Mouse (Mus musculus) bone marrow macrophage, adult 2 months (primary cell): ENCODE data around the gene Tmem156.

Experiments
- CTCF ChIP-seq: IDR thresholded peaks from 2 replicates; pipeline ENCODE4 v1.5.1; 2012; ENCODE audit warnings: low read depth, mild to moderate bottlenecking, low read length, moderate library complexity
- POLR2A ChIP-seq: IDR thresholded peaks from 2 replicates; pipeline ENCODE4 v1.6.1; 2012; ENCODE audit warnings: mild to moderate bottlenecking, low read depth, low read length, borderline replicate concordance

GRCm38 (mm10) chr5:65081836-65082235 is 10.1 kb downstream of the Tmem156 start:
- no peak for TF ChIP-seq CTCF
- no peak for TF ChIP-seq POLR2A
